Mouse (Mus musculus): ENCODE measurements around the gene Sema6d. TPM values are rescaled to one million over a fixed set of nuclear protein-coding genes. Genes with fewer than 3 reads are reported as not detected.
"Not testable (repeated sequence)": the region's sequence is repeated elsewhere in the genome, so short reads cannot be mapped to it uniquely, and the experiment has no call there.

Gene Sema6d
- polyA plus RNA-seq, 1 experiment from 2014 or later, result 27.9 TPM

- Histone ChIP-seq H3K4me1 (ENCODE audit: control insufficient read depth, insufficient read depth, low read length) (no peaks in the 10 kb centered on the region), H3K36me3 (ENCODE audit: control insufficient read depth, insufficient read depth, low read length) (no peaks in the 10 kb centered on the region), H3K27me3 (ENCODE audit: control insufficient read depth, insufficient read depth, low read length) (no peaks in the 10 kb centered on the region), H3K9ac (ENCODE audit: low read length) (no peak overlapping the region), H3K4me2 (ENCODE audit: low read depth) (no peak overlapping the region), H3K9me3 (ENCODE audit: control insufficient read depth, low read length) (no peaks in the 10 kb centered on the region), H3K4me3 (ENCODE audit: low read depth, low read length) (no peak overlapping the region), H3K27ac (ENCODE audit: low read depth, low read length) (no peak overlapping the region)
- ATAC-seq (ENCODE audit: insufficient read depth, low FRiP score, low TSS enrichment) (no peak), DNase-seq (ENCODE audit: low spot score) (no peak)
- WGBS, result 40% methylated on average over 1 of the region's 1 CpGs
Observed at GRCm38 (mm10) chr2:124329473-124330130, 239.8 kb downstream of the Sema6d start.

DNA sequence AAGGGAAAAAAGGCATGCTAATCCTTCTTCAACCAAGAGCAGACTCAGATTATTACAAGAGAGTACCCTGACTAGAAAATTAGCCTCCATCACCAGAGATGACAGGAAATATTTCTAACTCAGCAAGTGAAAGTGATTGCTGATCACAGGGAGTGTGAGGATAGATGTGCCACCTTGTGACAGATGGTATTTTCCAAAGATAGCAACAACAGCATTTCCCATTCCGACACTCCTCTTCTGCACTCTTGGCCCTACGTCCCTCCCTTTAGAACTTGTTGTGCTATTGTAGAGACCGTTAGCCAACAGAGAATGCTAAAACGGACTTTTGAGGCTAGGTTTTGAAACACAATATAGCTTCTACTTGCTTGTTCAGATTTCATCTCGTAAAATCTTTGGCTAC, 243.1 kb downstream of the Sema6d start:
- no peak overlapping the region for H3K4me2 ChIP-seq (ENCODE audit: low read depth)
- no peak overlapping the region for H3K9ac ChIP-seq (ENCODE audit: low read length)
- H3K36me3 ChIP-seq (ENCODE audit: control insufficient read depth, insufficient read depth, low read length), result no peaks in the 10 kb centered on the region
- WGBS, result 87% methylated on average over 5 of the region's 5 CpGs
- H3K27me3 ChIP-seq (ENCODE audit: control insufficient read depth, insufficient read depth, low read length), result no peaks in the 10 kb centered on the region
- H3K4me1 ChIP-seq (ENCODE audit: control insufficient read depth, insufficient read depth, low read length), result no peaks in the 10 kb centered on the region
- DNase-seq (ENCODE audit: low spot score) (no peak), ATAC-seq (ENCODE audit: insufficient read depth, low FRiP score, low TSS enrichment) (no peak)
- no peak overlapping the region for H3K27ac ChIP-seq (ENCODE audit: low read depth, low read length)
- no peaks in the 10 kb centered on the region for H3K9me3 ChIP-seq (ENCODE audit: control insufficient read depth, low read length)
- no peak overlapping the region for H3K4me3 ChIP-seq (ENCODE audit: low read depth, low read length)

- not testable (repeated sequence) for DNase-seq (ENCODE audit: low spot score); H3K27me3 ChIP-seq (ENCODE audit: control insufficient read depth, insufficient read depth, low read length); H3K4me3 ChIP-seq (ENCODE audit: low read depth, low read length); H3K27ac ChIP-seq (ENCODE audit: low read depth, low read length); H3K4me2 ChIP-seq (ENCODE audit: low read depth); H3K9me3 ChIP-seq (ENCODE audit: control insufficient read depth, low read length); H3K4me1 ChIP-seq (ENCODE audit: control insufficient read depth, insufficient read depth, low read length); H3K36me3 ChIP-seq (ENCODE audit: control insufficient read depth, insufficient read depth, low read length); H3K9ac ChIP-seq (ENCODE audit: low read length); ATAC-seq (ENCODE audit: insufficient read depth, low FRiP score, low TSS enrichment)
- 75% methylated on average over 2 of the region's 2 CpGs for WGBS
Observed at GRCm38 (mm10) chr2:124334655-124335054, 244.9 kb downstream of the Sema6d start.

GRCm38 (mm10) chr2:124338296-124338695, 248.5 kb downstream of the Sema6d start:
- H3K9ac ChIP-seq (ENCODE audit: low read length), result no peak overlapping the region
- WGBS, result 76% methylated on average over 6 of the region's 6 CpGs
- H3K4me3 ChIP-seq (ENCODE audit: low read depth, low read length), result no peak overlapping the region
- no peaks in the 10 kb centered on the region for H3K27me3 ChIP-seq (ENCODE audit: control insufficient read depth, insufficient read depth, low read length)
- H3K27ac ChIP-seq (ENCODE audit: low read depth, low read length), result no peak overlapping the region
- no peaks in the 10 kb centered on the region for H3K4me1 ChIP-seq (ENCODE audit: control insufficient read depth, insufficient read depth, low read length)
- no peak overlapping the region for H3K4me2 ChIP-seq (ENCODE audit: low read depth)
- DNase-seq (ENCODE audit: low spot score) (no peak), ATAC-seq (ENCODE audit: insufficient read depth, low FRiP score, low TSS enrichment) (no peak)
- no peaks in the 10 kb centered on the region for H3K36me3 ChIP-seq (ENCODE audit: control insufficient read depth, insufficient read depth, low read length)
- no peaks in the 10 kb centered on the region for H3K9me3 ChIP-seq (ENCODE audit: control insufficient read depth, low read length)

GRCm38 (mm10) chr2:124354191-124354590, 264.4 kb downstream of the Sema6d start:
- 85% methylated on average over 2 of the region's 2 CpGs for WGBS
- H3K4me3 ChIP-seq (ENCODE audit: low read depth, low read length), result no peak overlapping the region
- no peak overlapping the region for H3K9ac ChIP-seq (ENCODE audit: low read length)
- H3K4me2 ChIP-seq (ENCODE audit: low read depth), result no peak overlapping the region
- no peaks in the 10 kb centered on the region for H3K27me3 ChIP-seq (ENCODE audit: control insufficient read depth, insufficient read depth, low read length)
- no peak for ATAC-seq (ENCODE audit: insufficient read depth, low FRiP score, low TSS enrichment)
- no peaks in the 10 kb centered on the region for H3K36me3 ChIP-seq (ENCODE audit: control insufficient read depth, insufficient read depth, low read length)
- no peak overlapping the region for H3K27ac ChIP-seq (ENCODE audit: low read depth, low read length)
- no peaks in the 10 kb centered on the region for H3K9me3 ChIP-seq (ENCODE audit: control insufficient read depth, low read length)
- no peaks in the 10 kb centered on the region for H3K4me1 ChIP-seq (ENCODE audit: control insufficient read depth, insufficient read depth, low read length)
- DNase-seq (ENCODE audit: low spot score), result no peak

GRCm38 (mm10) chr2:124354716-124355115, 264.9 kb downstream of the Sema6d start:
- H3K4me1 ChIP-seq (ENCODE audit: control insufficient read depth, insufficient read depth, low read length), result no peaks in the 10 kb centered on the region
- H3K36me3 ChIP-seq (ENCODE audit: control insufficient read depth, insufficient read depth, low read length), result no peaks in the 10 kb centered on the region
- 88% methylated on average over 2 of the region's 2 CpGs for WGBS
- no peak overlapping the region for H3K4me3 ChIP-seq (ENCODE audit: low read depth, low read length)
- ATAC-seq (ENCODE audit: insufficient read depth, low FRiP score, low TSS enrichment) (no peak), DNase-seq (ENCODE audit: low spot score) (no peak)
- no peaks in the 10 kb centered on the region for H3K27me3 ChIP-seq (ENCODE audit: control insufficient read depth, insufficient read depth, low read length)
- no peak overlapping the region for H3K27ac ChIP-seq (ENCODE audit: low read depth, low read length)
- H3K9me3 ChIP-seq (ENCODE audit: control insufficient read depth, low read length), result no peaks in the 10 kb centered on the region
- no peak overlapping the region for H3K4me2 ChIP-seq (ENCODE audit: low read depth)
- H3K9ac ChIP-seq (ENCODE audit: low read length), result no peak overlapping the region

DNA sequence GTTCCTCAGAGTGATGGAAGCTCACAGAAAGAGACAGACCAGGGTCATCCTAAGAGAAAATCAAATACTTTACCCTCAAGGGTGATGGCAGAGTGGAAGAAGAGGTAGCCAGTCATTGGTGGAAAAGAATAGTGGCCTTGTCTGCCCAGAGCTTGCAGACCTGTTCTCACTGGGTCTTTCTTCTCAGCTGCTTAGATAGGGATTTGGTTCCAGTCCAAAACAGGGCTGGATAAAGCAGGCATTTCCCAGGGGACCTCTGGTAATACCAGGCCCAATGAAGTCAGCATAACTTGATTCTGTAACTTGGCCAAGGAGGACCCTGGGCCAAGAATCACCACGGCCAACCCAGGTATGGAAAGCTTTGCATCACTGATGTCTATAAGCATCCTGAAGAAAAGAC, 279.5 kb downstream of the Sema6d start:
- ATAC-seq (ENCODE audit: insufficient read depth, low FRiP score, low TSS enrichment) (no peak), DNase-seq (ENCODE audit: low spot score) (no peak)
- H3K4me3 ChIP-seq (ENCODE audit: low read depth, low read length), result no peak overlapping the region
- H3K9ac ChIP-seq (ENCODE audit: low read length), result no peak overlapping the region
- H3K36me3 ChIP-seq (ENCODE audit: control insufficient read depth, insufficient read depth, low read length), result no peaks in the 10 kb centered on the region
- no peaks in the 10 kb centered on the region for H3K9me3 ChIP-seq (ENCODE audit: control insufficient read depth, low read length)
- no peak overlapping the region for H3K27ac ChIP-seq (ENCODE audit: low read depth, low read length)
- 90% methylated on average over 1 of the region's 1 CpGs for WGBS
- H3K27me3 ChIP-seq (ENCODE audit: control insufficient read depth, insufficient read depth, low read length), result no peaks in the 10 kb centered on the region
- no peaks in the 10 kb centered on the region for H3K4me1 ChIP-seq (ENCODE audit: control insufficient read depth, insufficient read depth, low read length)
- no peak overlapping the region for H3K4me2 ChIP-seq (ENCODE audit: low read depth)

- Histone ChIP-seq H3K27me3 (ENCODE audit: control insufficient read depth, insufficient read depth, low read length) (no peaks in the 10 kb centered on the region), H3K9ac (ENCODE audit: low read length) (no peak overlapping the region), H3K4me2 (ENCODE audit: low read depth) (no peak overlapping the region), H3K36me3 (ENCODE audit: control insufficient read depth, insufficient read depth, low read length) (no peaks in the 10 kb centered on the region), H3K4me3 (ENCODE audit: low read depth, low read length) (no peak overlapping the region), H3K27ac (ENCODE audit: low read depth, low read length) (no peak overlapping the region), H3K9me3 (ENCODE audit: control insufficient read depth, low read length) (no peaks in the 10 kb centered on the region), H3K4me1 (ENCODE audit: control insufficient read depth, insufficient read depth, low read length) (no peaks in the 10 kb centered on the region)
- ATAC-seq (ENCODE audit: insufficient read depth, low FRiP score, low TSS enrichment) (no peak), DNase-seq (ENCODE audit: low spot score) (no peak)
- whole genome bisulfite sequencing, result 84% methylated on average over 2 of the region's 2 CpGs
Observed at GRCm38 (mm10) chr2:124369991-124370390, 280.2 kb downstream of the Sema6d start.

- no peak overlapping the region for H3K4me2 ChIP-seq (ENCODE audit: low read depth)
- ATAC-seq (ENCODE audit: insufficient read depth, low FRiP score, low TSS enrichment) (no peak), DNase-seq (ENCODE audit: low spot score) (no peak)
- no peak overlapping the region for H3K4me3 ChIP-seq (ENCODE audit: low read depth, low read length)
- H3K27me3 ChIP-seq (ENCODE audit: control insufficient read depth, insufficient read depth, low read length), result no peaks in the 10 kb centered on the region
- H3K9ac ChIP-seq (ENCODE audit: low read length), result no peak overlapping the region
- no peaks in the 10 kb centered on the region for H3K4me1 ChIP-seq (ENCODE audit: control insufficient read depth, insufficient read depth, low read length)
- H3K9me3 ChIP-seq (ENCODE audit: control insufficient read depth, low read length), result no peaks in the 10 kb centered on the region
- H3K36me3 ChIP-seq (ENCODE audit: control insufficient read depth, insufficient read depth, low read length), result no peaks in the 10 kb centered on the region
- no peak overlapping the region for H3K27ac ChIP-seq (ENCODE audit: low read depth, low read length)
- 82% methylated on average over 2 of the region's 2 CpGs for WGBS
Observed at GRCm38 (mm10) chr2:124371363-124371762, 281.6 kb downstream of the Sema6d start.

Data from neural tube, embryonic 11.5 days (tissue).